Mouse (Mus musculus) splenic B cell, adult 2 months (primary cell): ENCODE measurements at regions not wholly inside any gene's neighbourhood (a gene's known extent, or its start where the extent isn't known, plus 50 kb on each side); places are given as distances from the start of the nearest gene placed in this dataset.

ENCODE experiments used
- DNase-seq: peaks from one replicate; pipeline ENCODE4 v3.0.0-alpha.2; 2011; ENCODE audit warnings: low read depth, low spot score
- H3K27me3 ChIP-seq: 2 replicates; pipeline ENCODE4 v1.6.1; 2012; ENCODE audit warnings: mild to moderate bottlenecking, low read length, moderate library complexity, mixed read lengths; ENCODE audit not compliant: control insufficient read depth, poor library complexity, insufficient read depth, severe bottlenecking
- H3K36me3 ChIP-seq: 2 replicates; pipeline ENCODE4 v1.6.1; 2012; ENCODE audit warnings: mild to moderate bottlenecking, low read length, moderate library complexity, mixed read lengths; ENCODE audit not compliant: control insufficient read depth, poor library complexity, insufficient read depth, severe bottlenecking

GRCm38 (mm10) chr11:111444791-111445190 lies 378.8 kb downstream of the Kcnj2 start:
- no peak for DNase-seq

DNA sequence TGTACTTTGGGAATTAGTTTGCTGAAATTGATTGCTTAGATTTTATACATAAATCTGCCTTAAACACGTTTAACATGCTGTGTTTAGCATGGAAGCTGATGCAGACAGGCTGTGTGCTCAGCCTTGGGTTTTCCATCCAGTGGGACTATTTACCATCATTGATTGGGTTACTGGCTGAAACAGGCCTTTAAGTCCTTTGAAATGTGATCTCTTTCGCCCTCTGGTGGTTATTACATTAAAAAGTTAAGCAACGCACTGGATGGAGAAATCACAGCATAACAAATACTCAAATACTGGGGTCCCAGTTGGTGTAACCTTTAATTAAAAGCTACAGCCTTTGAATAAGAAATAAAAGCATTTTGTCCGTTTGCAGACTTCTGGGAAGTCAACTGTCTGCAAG lies 379.8 kb downstream of the Kcnj2 start:
- DNase-seq, result peak; percentile 43
- H3K36me3 ChIP-seq, result no peaks in the 10 kb centered on the region

More at GRCm38 (mm10) chr11:111444791-111445190, 378.8 kb downstream of the Kcnj2 start:
- no peaks in the 10 kb centered on the region for H3K36me3 ChIP-seq
- no peaks in the 10 kb centered on the region for H3K27me3 ChIP-seq

GRCm38 (mm10) chr11:111450811-111451494 lies 385.0 kb downstream of the Kcnj2 start:
- H3K27me3 ChIP-seq, result no peaks in the 10 kb centered on the region
- DNase-seq, result no peak
- H3K36me3 ChIP-seq, result no peaks in the 10 kb centered on the region

More for the DNA sequence above, 379.8 kb downstream of the Kcnj2 start:
- no peaks in the 10 kb centered on the region for H3K27me3 ChIP-seq

DNA sequence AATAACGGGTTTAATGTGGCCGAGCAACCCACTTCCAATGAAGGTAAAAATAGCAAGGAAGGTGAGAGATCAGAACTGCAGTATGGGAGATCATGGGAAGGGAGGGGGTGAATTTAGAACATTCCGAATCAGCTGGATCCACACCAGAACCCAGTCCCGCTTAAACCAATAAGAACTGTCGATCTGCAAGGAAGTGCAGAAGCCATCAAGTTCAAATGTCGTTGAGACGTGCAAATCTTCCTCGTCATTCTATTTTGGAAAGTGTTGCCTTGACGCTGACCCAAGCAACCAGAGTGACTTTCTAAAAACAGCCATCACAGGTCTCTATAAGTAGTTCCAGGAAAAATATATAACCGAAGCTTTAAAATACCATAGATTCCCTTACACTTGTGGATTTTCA lies 394.1 kb downstream of the Kcnj2 start:
- no peaks in the 10 kb centered on the region for H3K36me3 ChIP-seq
- no peaks in the 10 kb centered on the region for H3K27me3 ChIP-seq
- no peak for DNase-seq

- no peaks in the 10 kb centered on the region for H3K36me3 ChIP-seq
- no peak for DNase-seq
- H3K27me3 ChIP-seq, result no peaks in the 10 kb centered on the region
These were observed 419.0 kb downstream of the Kcnj2 start for GRCm38 (mm10) chr11:111484981-111485380.

DNA sequence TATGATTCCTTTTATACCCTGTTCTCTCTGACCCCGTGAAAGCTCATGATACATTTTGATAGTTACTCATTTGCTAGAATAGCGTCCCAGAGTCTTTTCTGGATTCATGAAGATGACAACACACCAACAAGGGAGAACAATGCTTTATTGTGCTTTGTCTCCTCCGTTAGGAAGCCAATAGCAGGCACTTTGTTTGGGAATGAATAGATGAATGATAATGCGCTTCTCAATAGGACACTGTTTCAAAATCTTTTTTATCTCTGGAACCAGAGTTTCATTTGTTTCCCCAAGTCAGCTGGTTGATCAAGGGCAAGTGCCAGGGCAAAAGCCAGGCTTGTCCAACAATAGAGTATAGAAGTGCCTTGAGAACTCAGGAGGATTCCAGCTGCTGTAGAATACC lies 446.5 kb downstream of the Kcnj2 start:
- Histone ChIP-seq H3K27me3 (no peaks in the 10 kb centered on the region), H3K36me3 (no peaks in the 10 kb centered on the region)
- DNase-seq, result no peak

DNA sequence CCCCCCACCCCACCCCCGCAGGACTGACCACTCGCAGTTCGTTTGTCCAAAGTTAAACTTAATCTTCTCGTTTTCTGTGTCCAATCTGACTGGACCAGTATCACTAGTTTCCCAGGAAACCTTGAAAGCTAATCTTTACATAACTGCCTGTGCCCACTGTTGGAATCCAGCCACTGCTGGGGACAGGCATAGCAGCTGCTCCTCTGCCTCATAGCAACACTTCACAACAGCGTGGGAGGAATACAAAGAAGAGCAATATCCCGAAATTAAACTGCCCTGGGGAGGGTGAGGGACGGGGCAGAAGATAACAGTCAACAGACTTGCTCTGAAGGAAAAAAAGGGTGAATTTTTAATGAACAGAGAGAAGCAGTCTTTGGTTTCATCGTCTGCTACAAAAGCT lies 456.8 kb downstream of the Kcnj2 start:
- no peak for DNase-seq
- Histone ChIP-seq H3K27me3 (no peaks in the 10 kb centered on the region), H3K36me3 (no peaks in the 10 kb centered on the region)

DNA sequence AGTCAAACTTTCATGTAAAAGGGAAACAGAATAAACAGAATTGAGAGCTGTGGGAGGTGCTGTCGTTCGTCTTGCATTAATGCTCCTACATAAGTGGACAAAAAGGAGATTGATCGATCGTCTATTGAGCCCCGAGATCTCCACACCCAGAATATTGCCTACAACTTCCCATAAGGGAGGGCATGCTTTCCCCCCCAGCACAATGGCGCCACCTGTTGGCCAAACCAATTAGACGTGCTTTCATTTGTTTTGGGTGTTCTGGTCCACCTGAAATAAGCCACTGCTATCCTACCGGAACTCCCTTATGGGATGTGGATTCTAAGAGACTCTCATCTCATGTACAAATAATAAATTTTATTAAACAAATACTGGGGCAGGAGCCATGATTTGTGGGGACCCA lies 457.5 kb downstream of the Kcnj2 start:
- Histone ChIP-seq H3K36me3 (no peaks in the 10 kb centered on the region), H3K27me3 (no peaks in the 10 kb centered on the region)
- DNase-seq, result peak; percentile 53

DNA sequence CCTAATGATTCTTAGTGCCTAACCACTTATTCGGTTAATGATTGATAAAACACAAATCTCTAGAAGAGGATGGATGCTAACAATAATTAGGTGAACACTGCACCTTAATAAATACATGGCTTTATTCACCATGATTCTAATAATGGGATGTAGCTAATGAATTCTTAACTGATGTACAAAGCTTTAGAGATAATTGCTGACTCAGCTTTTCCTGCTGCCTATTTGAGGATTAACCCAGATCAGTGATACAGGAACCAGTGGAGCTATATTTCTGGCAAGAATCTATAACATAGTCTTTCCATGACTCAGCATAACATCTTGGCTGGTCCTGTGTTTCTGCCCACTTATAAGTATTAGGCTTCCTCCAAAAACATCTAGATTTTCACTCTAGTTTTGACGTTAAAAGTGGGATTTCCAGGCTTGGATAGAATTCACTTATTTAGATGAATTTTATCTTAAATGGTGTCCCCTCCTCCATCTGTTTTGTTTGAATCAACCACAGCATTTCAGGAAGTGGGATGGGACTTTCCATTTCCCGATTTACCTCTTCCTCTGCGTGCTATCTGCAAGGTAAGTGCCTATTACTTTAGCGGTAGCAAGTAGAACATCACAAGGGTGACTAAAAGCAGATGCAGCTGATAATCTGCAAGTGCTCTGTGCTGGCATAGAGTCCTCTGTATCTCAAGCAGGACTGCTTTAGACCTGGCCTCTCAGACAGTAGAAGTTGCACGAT lies 460.2 kb downstream of the Kcnj2 start:
- Histone ChIP-seq H3K36me3 (no peaks in the 10 kb centered on the region), H3K27me3 (no peaks in the 10 kb centered on the region)
- DNase-seq, result no peak

- no peaks in the 10 kb centered on the region for H3K27me3 ChIP-seq
- DNase-seq, result no peak
- H3K36me3 ChIP-seq, result no peaks in the 10 kb centered on the region
These were observed 463.6 kb downstream of the Kcnj2 start for GRCm38 (mm10) chr11:111529591-111529990.

DNA sequence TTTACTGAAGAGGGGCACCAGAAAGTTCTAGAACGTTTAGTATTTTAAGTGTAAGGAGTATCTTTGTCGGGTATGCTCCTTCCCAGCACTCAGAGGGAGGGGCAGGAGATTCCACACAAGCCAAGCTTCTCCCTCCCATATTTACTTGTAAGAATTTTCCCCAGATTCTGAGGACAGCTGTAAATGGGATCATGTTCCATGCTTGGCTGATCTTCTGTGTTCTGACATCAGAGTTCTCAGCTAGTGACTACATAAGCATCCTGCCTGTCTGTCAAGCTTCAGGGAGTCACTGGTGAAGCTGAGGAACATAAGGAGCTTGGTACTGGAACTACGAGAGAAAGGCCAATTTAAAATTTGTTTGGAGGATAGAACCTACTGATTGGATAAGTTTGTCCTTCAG lies 464.9 kb downstream of the Kcnj2 start:
- Histone ChIP-seq H3K27me3 (no peaks in the 10 kb centered on the region), H3K36me3 (no peaks in the 10 kb centered on the region)
- DNase-seq, result no peak

- DNase-seq, result peak; percentile 35
- no peaks in the 10 kb centered on the region for H3K27me3 ChIP-seq
These were observed 466.5 kb downstream of the Kcnj2 start for GRCm38 (mm10) chr11:111532457-111532856.

GRCm38 (mm10) chr11:111536040-111536836 lies 470.3 kb downstream of the Kcnj2 start:
- DNase-seq, result peak; percentile 59
- H3K36me3 ChIP-seq, result no peaks in the 10 kb centered on the region
- H3K27me3 ChIP-seq, result no peaks in the 10 kb centered on the region

More at GRCm38 (mm10) chr11:111532457-111532856, 466.5 kb downstream of the Kcnj2 start:
- no peaks in the 10 kb centered on the region for H3K36me3 ChIP-seq

DNA sequence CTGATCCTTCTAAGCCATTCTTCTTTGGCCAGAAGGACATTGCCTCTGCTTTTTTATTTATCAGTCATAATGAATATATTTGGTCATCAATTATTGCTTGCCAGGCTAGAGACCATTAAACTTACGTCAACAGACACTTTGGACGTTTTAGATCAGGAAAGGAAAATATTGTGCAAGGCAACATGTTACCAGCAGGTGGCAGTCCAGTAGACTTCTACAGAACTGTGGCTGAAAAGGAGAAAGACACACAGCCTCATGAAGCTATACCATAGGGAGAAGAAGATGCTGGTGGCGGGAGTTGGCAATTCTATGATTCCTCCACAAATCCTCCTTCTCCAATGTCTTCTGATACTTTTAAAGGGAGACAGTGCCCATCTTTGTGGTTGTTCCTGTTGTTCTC lies 471.7 kb downstream of the Kcnj2 start:
- no peaks in the 10 kb centered on the region for H3K27me3 ChIP-seq
- H3K36me3 ChIP-seq, result no peaks in the 10 kb centered on the region
- DNase-seq, result peak; percentile 54

- Histone ChIP-seq H3K27me3 (no peaks in the 10 kb centered on the region), H3K36me3 (no peaks in the 10 kb centered on the region)
- no peak for DNase-seq
These were observed 474.0 kb downstream of the Kcnj2 start for GRCm38 (mm10) chr11:111539960-111540359.
